Mouse (Mus musculus): ENCODE measurements around the gene Enox1. TPM values are rescaled to one million over a fixed set of nuclear protein-coding genes. Genes with fewer than 3 reads are reported as not detected.

The Enox1 gene
- polyA plus RNA-seq, 1 experiment = 3.1 TPM

DNA sequence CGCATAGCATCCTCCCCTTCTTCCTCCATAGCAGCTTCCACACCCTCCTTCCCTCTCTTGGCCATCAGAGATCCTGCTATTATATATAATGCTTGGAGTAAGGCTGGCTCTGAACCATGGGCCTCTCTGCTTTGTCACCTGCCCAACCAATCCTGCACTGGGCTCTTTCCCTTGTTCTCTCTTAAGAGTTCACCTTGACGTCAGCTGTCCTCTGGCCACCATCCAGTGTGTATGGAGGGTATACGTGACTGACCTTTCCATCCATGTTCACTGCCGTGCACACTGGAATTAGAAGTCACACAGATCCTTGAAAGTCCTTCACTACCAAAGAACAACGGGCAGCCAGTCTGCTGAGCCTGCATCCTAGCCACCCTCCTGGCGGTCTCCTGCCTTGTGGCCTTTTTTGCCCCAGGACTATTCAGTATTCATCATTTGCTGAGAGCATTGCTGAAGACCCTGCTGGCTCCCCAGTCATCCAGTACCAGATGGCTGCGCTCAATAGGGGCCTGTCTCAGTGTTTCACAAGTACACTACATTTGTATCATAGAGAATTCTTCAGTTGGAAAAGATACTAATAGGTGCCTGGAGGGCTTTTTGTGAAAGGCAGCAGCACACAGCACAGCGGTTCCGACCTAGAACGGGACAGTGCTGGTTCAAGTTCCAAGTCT is 526.5 kb downstream of the Enox1 start:
- no peak overlapping the region for H3K9ac ChIP-seq (ENCODE audit: low read depth, poor library complexity, severe bottlenecking)
- TF ChIP-seq POLR2A (IDR thresholded peaks at IDR 0.05; ENCODE audit: insufficient read depth, low read length) = no peak
- TF ChIP-seq EP300 (IDR thresholded peaks at IDR 0.05; ENCODE audit: insufficient read depth, low read depth, low read length) = no peak
- TF ChIP-seq CTCF (IDR thresholded peaks at IDR 0.05; ENCODE audit: low read depth, low read length) = no peak
- 0 out of 2 replicates have a peak, but pooled peaks cover 2% of the 10 kb centered on the region for H3K36me3 ChIP-seq (ENCODE audit: control insufficient read depth, insufficient read depth, low read length, poor library complexity, severe bottlenecking)
- H3K9me3 ChIP-seq (replicated peaks; ENCODE audit: control insufficient read depth, insufficient read depth, low read length, poor library complexity, severe bottlenecking) = no peaks in the 10 kb centered on the region
- H3K27ac ChIP-seq (ENCODE audit: insufficient read depth, low read length) = no peak overlapping the region
- no peak overlapping the region for H3K4me3 ChIP-seq (ENCODE audit: low read depth, low read length)
- no peaks in the 10 kb centered on the region for H3K27me3 ChIP-seq (ENCODE audit: control insufficient read depth, insufficient read depth, low read length, poor library complexity, severe bottlenecking)
- H3K4me1 ChIP-seq (ENCODE audit: control insufficient read depth, insufficient read depth, low read length) = no peaks in the 10 kb centered on the region

DNA sequence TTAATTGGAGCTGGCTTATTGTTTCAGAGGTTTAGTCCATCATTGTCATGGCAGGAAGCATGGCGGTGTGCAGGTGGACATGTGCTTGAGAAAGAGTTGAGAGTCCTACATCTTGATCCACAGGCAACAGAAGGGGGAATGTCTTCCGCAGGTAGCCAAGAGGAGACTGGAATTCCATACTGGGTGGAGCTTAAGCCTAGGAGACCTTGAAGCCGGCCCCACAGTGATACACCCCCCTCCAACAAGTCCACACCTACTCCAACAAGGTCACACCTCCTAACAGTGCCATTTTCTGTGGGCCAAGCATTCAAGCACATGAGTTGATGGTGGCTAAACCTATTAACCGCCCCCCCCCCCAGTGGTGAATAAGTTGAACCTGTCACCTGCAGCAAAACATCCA is 533.3 kb downstream of the Enox1 start:
- Histone ChIP-seq H3K27ac (ENCODE audit: insufficient read depth, low read length) (no peak overlapping the region), H3K27me3 (ENCODE audit: control insufficient read depth, insufficient read depth, low read length, poor library complexity, severe bottlenecking) (no peaks in the 10 kb centered on the region), H3K36me3 (ENCODE audit: control insufficient read depth, insufficient read depth, low read length, poor library complexity, severe bottlenecking) (no peaks in the 10 kb centered on the region), H3K4me3 (ENCODE audit: low read depth, low read length) (no peak overlapping the region), H3K9me3 (replicated peaks; ENCODE audit: control insufficient read depth, insufficient read depth, low read length, poor library complexity, severe bottlenecking) (no peaks in the 10 kb centered on the region), H3K9ac (ENCODE audit: low read depth, poor library complexity, severe bottlenecking) (no peak overlapping the region), H3K4me1 (ENCODE audit: control insufficient read depth, insufficient read depth, low read length) (no peaks in the 10 kb centered on the region)
- no peak for TF ChIP-seq POLR2A (IDR thresholded peaks at IDR 0.05; ENCODE audit: insufficient read depth, low read length)
- no peak for TF ChIP-seq CTCF (IDR thresholded peaks at IDR 0.05; ENCODE audit: low read depth, low read length)
- TF ChIP-seq EP300 (IDR thresholded peaks at IDR 0.05; ENCODE audit: insufficient read depth, low read depth, low read length) = no peak

DNA sequence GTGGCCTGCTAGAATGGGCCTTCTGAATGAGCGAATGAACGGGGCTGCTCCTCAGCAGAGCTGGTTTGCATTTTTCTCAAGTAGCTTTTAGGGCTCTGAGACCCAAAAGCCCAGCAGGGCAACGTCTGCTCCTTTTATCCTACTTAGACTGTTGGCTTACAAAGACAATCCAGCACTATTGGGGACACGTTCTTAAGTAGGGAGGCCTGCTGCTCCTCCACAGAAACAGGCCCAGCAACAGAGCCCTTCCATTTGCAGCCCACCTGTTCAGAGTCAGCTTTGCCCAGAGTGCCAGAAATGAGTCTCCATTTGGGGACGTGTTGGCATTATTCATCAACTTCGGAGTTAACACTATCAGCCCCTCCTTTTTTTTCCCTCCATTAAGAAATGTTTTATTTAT is 548.4 kb downstream of the Enox1 start:
- TF ChIP-seq POLR2A (IDR thresholded peaks at IDR 0.05; ENCODE audit: insufficient read depth, low read length) = no peak
- Histone ChIP-seq H3K9ac (ENCODE audit: low read depth, poor library complexity, severe bottlenecking) (no peak overlapping the region), H3K27ac (ENCODE audit: insufficient read depth, low read length) (no peak overlapping the region), H3K4me3 (ENCODE audit: low read depth, low read length) (no peak overlapping the region), H3K9me3 (replicated peaks; ENCODE audit: control insufficient read depth, insufficient read depth, low read length, poor library complexity, severe bottlenecking) (no peaks in the 10 kb centered on the region), H3K4me1 (ENCODE audit: control insufficient read depth, insufficient read depth, low read length) (no peaks in the 10 kb centered on the region), H3K27me3 (ENCODE audit: control insufficient read depth, insufficient read depth, low read length, poor library complexity, severe bottlenecking) (no peaks in the 10 kb centered on the region), H3K36me3 (ENCODE audit: control insufficient read depth, insufficient read depth, low read length, poor library complexity, severe bottlenecking) (peaks cover 6% of the 10 kb centered on the region; the same call in 1 of the 2 replicates)

DNA sequence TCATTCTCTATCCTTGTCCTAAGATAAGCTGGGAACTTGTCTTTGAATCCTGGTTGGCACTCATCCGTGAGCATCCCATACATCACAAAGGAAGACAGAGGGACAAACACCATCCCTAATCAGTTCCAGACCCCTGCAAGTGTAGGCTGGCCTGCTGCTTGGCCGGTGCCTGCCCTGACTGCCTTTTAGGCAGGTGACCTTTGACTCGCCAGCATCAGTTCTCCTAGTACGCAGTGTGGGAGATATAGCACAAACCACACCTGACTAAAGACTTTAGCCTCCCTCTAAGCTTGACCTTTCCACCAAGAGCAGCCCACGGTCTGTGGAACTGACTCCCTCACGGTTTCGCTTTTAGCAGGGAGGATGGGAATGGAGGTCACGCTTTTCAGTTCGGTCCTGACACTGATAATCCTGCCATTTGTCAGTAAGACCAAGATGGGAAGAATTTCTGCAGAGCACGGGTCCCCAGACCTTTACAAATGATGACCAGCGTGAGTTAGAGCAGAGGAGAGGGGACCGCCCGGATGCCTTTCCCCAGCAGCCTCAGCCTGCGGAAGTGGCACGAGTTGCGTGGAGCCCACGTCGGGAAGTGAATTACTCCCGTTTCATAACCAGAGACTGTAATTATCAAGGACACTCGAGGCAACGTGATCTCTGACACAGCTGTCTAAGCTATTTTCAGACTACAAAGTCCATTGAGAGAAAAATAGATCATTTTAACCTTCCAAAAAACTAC is 550.1 kb downstream of the Enox1 start:
- Histone ChIP-seq H3K4me3 (ENCODE audit: low read depth, low read length) (no peak overlapping the region), H3K9ac (ENCODE audit: low read depth, poor library complexity, severe bottlenecking) (no peak overlapping the region), H3K4me1 (ENCODE audit: control insufficient read depth, insufficient read depth, low read length) (no peaks in the 10 kb centered on the region), H3K36me3 (ENCODE audit: control insufficient read depth, insufficient read depth, low read length, poor library complexity, severe bottlenecking) (peaks cover under 1% of the 10 kb centered on the region; the same call in 1 of the 2 replicates), H3K9me3 (replicated peaks; ENCODE audit: control insufficient read depth, insufficient read depth, low read length, poor library complexity, severe bottlenecking) (no peaks in the 10 kb centered on the region), H3K27me3 (ENCODE audit: control insufficient read depth, insufficient read depth, low read length, poor library complexity, severe bottlenecking) (no peaks in the 10 kb centered on the region), H3K27ac (ENCODE audit: insufficient read depth, low read length) (no peak overlapping the region)
- TF ChIP-seq POLR2A (IDR thresholded peaks at IDR 0.05; ENCODE audit: insufficient read depth, low read length) (no peak), CTCF (IDR thresholded peaks at IDR 0.05; ENCODE audit: low read depth, low read length) (no peak), EP300 (IDR thresholded peaks at IDR 0.05; ENCODE audit: insufficient read depth, low read depth, low read length) (no peak)

DNA sequence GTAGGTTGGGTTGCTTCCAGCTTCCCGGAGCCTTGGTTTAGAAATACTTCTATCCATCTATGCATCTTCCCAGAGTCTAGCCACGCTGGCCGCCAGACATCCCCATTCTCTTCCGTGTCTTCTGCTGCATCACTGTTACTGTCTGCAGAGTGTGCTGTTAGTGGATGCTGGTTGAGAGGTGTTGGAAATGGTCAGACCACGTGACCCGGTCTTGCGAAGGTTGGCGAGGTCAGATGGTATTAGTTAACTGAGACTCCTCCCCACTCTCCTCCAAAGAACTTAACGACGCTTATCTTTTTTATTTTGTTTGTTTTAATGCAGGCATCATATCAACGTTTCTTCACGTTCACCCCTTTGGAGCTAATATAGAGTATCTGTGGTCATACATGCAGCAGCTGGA is 550.7 kb downstream of the Enox1 start:
- no peak for TF ChIP-seq POLR2A (IDR thresholded peaks at IDR 0.05; ENCODE audit: insufficient read depth, low read length)
- no peak for TF ChIP-seq EP300 (IDR thresholded peaks at IDR 0.05; ENCODE audit: insufficient read depth, low read depth, low read length)
- TF ChIP-seq CTCF (IDR thresholded peaks at IDR 0.05; ENCODE audit: low read depth, low read length) = no peak
- H3K27ac ChIP-seq (ENCODE audit: insufficient read depth, low read length) = no peak overlapping the region
- no peak overlapping the region for H3K4me3 ChIP-seq (ENCODE audit: low read depth, low read length)
- H3K36me3 ChIP-seq (ENCODE audit: control insufficient read depth, insufficient read depth, low read length, poor library complexity, severe bottlenecking) = no peaks in the 10 kb centered on the region
- no peaks in the 10 kb centered on the region for H3K4me1 ChIP-seq (ENCODE audit: control insufficient read depth, insufficient read depth, low read length)
- no peak overlapping the region for H3K9ac ChIP-seq (ENCODE audit: low read depth, poor library complexity, severe bottlenecking)
- no peaks in the 10 kb centered on the region for H3K9me3 ChIP-seq (replicated peaks; ENCODE audit: control insufficient read depth, insufficient read depth, low read length, poor library complexity, severe bottlenecking)
- H3K27me3 ChIP-seq (ENCODE audit: control insufficient read depth, insufficient read depth, low read length, poor library complexity, severe bottlenecking) = no peaks in the 10 kb centered on the region

Measured in ES-Bruce4 (cell line).